Mouse (Mus musculus) left cerebral cortex, adult 2 months (tissue): ENCODE data around the gene St6gal1. TPM values are rescaled to one million over a fixed set of nuclear protein-coding genes. Genes with fewer than 3 reads are reported as not detected.

ENCODE experiments used
- DNase-seq, 2 experiments: peaks; one replicate each; pipeline ENCODE4 v3.0.0; 2021 to 2022; ENCODE audit warnings: low spot score in 2 of 2, mixed read lengths in 1 of 2; ENCODE audit errors: extremely low spot score in 1 of 2
- H3K27ac ChIP-seq: fragments of 200-600 bp; 2 replicates; pipeline ENCODE4 v1.8.1; 2022
- H3K4me3 ChIP-seq: fragments of 200-600 bp; 2 replicates; pipeline ENCODE4 v1.8.1; 2022
- CTCF ChIP-seq: fragments of 200-600 bp; IDR thresholded peaks from 2 replicates; pipeline ENCODE4 v1.8.1; 2022; ENCODE audit warnings: antibody characterized with exemption, mild to moderate bottlenecking, moderate library complexity
- intact Hi-C: fragments of 180-260 bp; cut with DNase I; formaldehyde crosslinking; loops from one replicate; pipeline ENCODE4 v1.15.1; 2025
- total RNA-seq, 2 experiments: library from RNA; stranded (reverse); gene quantifications; 2 replicates each; pipeline ENCODE4 v1.2.3; 2021

The St6gal1 gene
- total RNA-seq, 2 experiments from 2014 or later: 16.5 to 18.7 TPM

- DNase-seq: no peak
- Histone ChIP-seq H3K27ac (no peak overlapping the region), H3K4me3 (no peak overlapping the region)
- intact Hi-C loops: no loop called here
- no peak for TF ChIP-seq CTCF
These were observed 93.0 kb downstream of the St6gal1 start for GRCm38 (mm10) chr16:23317411-23318047.

- no peak overlapping the region for H3K27ac ChIP-seq
- DNase-seq: no peak
- intact Hi-C loops: no loop called here
- H3K4me3 ChIP-seq: no peak overlapping the region
- TF ChIP-seq CTCF: no peak
These were observed 95.5 kb downstream of the St6gal1 start for GRCm38 (mm10) chr16:23320025-23320424.

GRCm38 (mm10) chr16:23320579-23320978 is 96.0 kb downstream of the St6gal1 start:
- intact Hi-C loops: no loop called here
- Histone ChIP-seq H3K27ac (no peak overlapping the region), H3K4me3 (no peak overlapping the region)
- DNase-seq: no peak
- TF ChIP-seq CTCF: no peak

- Histone ChIP-seq H3K27ac (no peak overlapping the region), H3K4me3 (no peak overlapping the region)
- TF ChIP-seq CTCF: no peak
- intact Hi-C loops: no loop called here
- DNase-seq: no peak
These were observed 97.9 kb downstream of the St6gal1 start for GRCm38 (mm10) chr16:23322453-23322852.

- no peak for TF ChIP-seq CTCF
These were observed 99.4 kb downstream of the St6gal1 start for GRCm38 (mm10) chr16:23323915-23324314.

GRCm38 (mm10) chr16:23324867-23325650 is 100.5 kb downstream of the St6gal1 start:
- intact Hi-C loops: no loop called here
- Histone ChIP-seq H3K27ac (no peak overlapping the region), H3K4me3 (no peak overlapping the region)
- DNase-seq: no peak
- TF ChIP-seq CTCF: no peak

More at GRCm38 (mm10) chr16:23323915-23324314, 99.4 kb downstream of the St6gal1 start:
- no peak overlapping the region for H3K4me3 ChIP-seq
- DNase-seq: no peak
- H3K27ac ChIP-seq: no peak overlapping the region
- intact Hi-C loops: no loop called here

- Histone ChIP-seq H3K27ac (no peak overlapping the region), H3K4me3 (no peak overlapping the region)
- intact Hi-C loops: no loop called here
- DNase-seq: no peak
- TF ChIP-seq CTCF: no peak
These were observed 102.1 kb downstream of the St6gal1 start for GRCm38 (mm10) chr16:23326664-23327063.

- Histone ChIP-seq H3K4me3 (no peak overlapping the region), H3K27ac (no peak overlapping the region)
- intact Hi-C loops: no loop called here
- TF ChIP-seq CTCF: no peak
- no peak for DNase-seq
These were observed 102.7 kb downstream of the St6gal1 start for GRCm38 (mm10) chr16:23327266-23327665.

- intact Hi-C loops: no loop called here
These were observed 103.7 kb downstream of the St6gal1 start for GRCm38 (mm10) chr16:23328201-23328600.

GRCm38 (mm10) chr16:23332136-23332535 is 107.6 kb downstream of the St6gal1 start:
- no peak overlapping the region for H3K27ac ChIP-seq
- no peak overlapping the region for H3K4me3 ChIP-seq
- no peak for DNase-seq
- intact Hi-C loops: no loop called here
- no peak for TF ChIP-seq CTCF

More at GRCm38 (mm10) chr16:23328201-23328600, 103.7 kb downstream of the St6gal1 start:
- TF ChIP-seq CTCF: no peak
- Histone ChIP-seq H3K27ac (no peak overlapping the region), H3K4me3 (no peak overlapping the region)
- no peak for DNase-seq

GRCm38 (mm10) chr16:23332686-23333085 is 108.1 kb downstream of the St6gal1 start:
- TF ChIP-seq CTCF: no peak
- Histone ChIP-seq H3K27ac (no peak overlapping the region), H3K4me3 (no peak overlapping the region)
- DNase-seq: no peak
- intact Hi-C loops: no loop called here

- Histone ChIP-seq H3K27ac (no peak overlapping the region), H3K4me3 (no peak overlapping the region)
- intact Hi-C loops: no loop called here
- DNase-seq: no peak
- TF ChIP-seq CTCF: no peak
These were observed 109.5 kb downstream of the St6gal1 start for GRCm38 (mm10) chr16:23333875-23334551.
